Mouse (Mus musculus): Measurements from ENCODE around the gene Adarb2.

GRCm38 (mm10) chr13:8352952-8353351 is 150.3 kb downstream of the Adarb2 start:
- no peak for TF ChIP-seq POLR2A (IDR thresholded peaks at IDR 0.05; ENCODE audit: low read depth, low read length)
- TF ChIP-seq CTCF (IDR thresholded peaks at IDR 0.05; ENCODE audit: extremely low read depth, insufficient read depth, insufficient read length, insufficient replicate concordance) = no peak

Measured in spleen, adult 2 months (tissue).